Mouse (Mus musculus) liver, postnatal 0 days (tissue): ENCODE data around the gene Rbm4b.

ENCODE experiments used
- CTCF ChIP-seq: sonication (generic); IDR thresholded peaks from 2 replicates; pipeline ENCODE4 v1.5.1; 2016; ENCODE audit warnings: antibody characterized with exemption, low read depth
- EP300 ChIP-seq: IDR thresholded peaks from 2 replicates; pipeline ENCODE4 v1.6.1; 2016; ENCODE audit warnings: antibody characterized with exemption, low read depth, mild to moderate bottlenecking

- no peak for TF ChIP-seq CTCF
- TF ChIP-seq EP300 = no peak
These were observed 47.5 kb upstream of the Rbm4b start for GRCm38 (mm10) chr19:4708765-4709164.
